Mouse (Mus musculus) megakaryocyte, embryonic 14.5 days (primary cell): Measurements from ENCODE around the gene Reln. TPM values are rescaled to one million over a fixed set of nuclear protein-coding genes. Genes with fewer than 3 reads are reported as not detected.

ENCODE experiments used
- H3K27me3 ChIP-seq: replicated peaks from 2 replicates; pipeline ENCODE3; 2012; ENCODE audit warnings: inconsistent platforms
- H3K36me3 ChIP-seq: replicated peaks from 2 replicates; pipeline ENCODE3; 2012; ENCODE audit warnings: low read length, inconsistent platforms, mixed read lengths
- H3K4me1 ChIP-seq: 2 replicates; pipeline ENCODE4 v1.6.1; 2012; ENCODE audit warnings: inconsistent platforms
- H3K4me3 ChIP-seq: replicated peaks from 2 replicates; pipeline ENCODE3; 2012; ENCODE audit warnings: moderate library complexity, mild to moderate bottlenecking, inconsistent platforms
- H3K9me3 ChIP-seq: 2 replicates; pipeline ENCODE4 v1.6.1; 2012; ENCODE audit warnings: inconsistent platforms
- FLI1 ChIP-seq: IDR thresholded peaks from 2 replicates; pipeline ENCODE4 v1.6.1; 2012; ENCODE audit warnings: low read length, inconsistent platforms, mixed read lengths
- GATA1 ChIP-seq: IDR thresholded peaks from 3 replicates; pipeline ENCODE4 v1.6.1; 2012; ENCODE audit warnings: mixed read lengths, low read length, inconsistent platforms, borderline replicate concordance
- polyA plus RNA-seq: library from polyadenylated mRNA; stranded (reverse); fragments of >175 nt; gene quantifications from 2 replicates; pipeline ENCODE4 v1.2.3, GENCODE M21; 2012; ENCODE audit warnings: low replicate concordance; ENCODE audit not compliant: insufficient read depth

The Reln gene
- polyA plus RNA-seq, 1 experiment, result 2.0 TPM

DNA sequence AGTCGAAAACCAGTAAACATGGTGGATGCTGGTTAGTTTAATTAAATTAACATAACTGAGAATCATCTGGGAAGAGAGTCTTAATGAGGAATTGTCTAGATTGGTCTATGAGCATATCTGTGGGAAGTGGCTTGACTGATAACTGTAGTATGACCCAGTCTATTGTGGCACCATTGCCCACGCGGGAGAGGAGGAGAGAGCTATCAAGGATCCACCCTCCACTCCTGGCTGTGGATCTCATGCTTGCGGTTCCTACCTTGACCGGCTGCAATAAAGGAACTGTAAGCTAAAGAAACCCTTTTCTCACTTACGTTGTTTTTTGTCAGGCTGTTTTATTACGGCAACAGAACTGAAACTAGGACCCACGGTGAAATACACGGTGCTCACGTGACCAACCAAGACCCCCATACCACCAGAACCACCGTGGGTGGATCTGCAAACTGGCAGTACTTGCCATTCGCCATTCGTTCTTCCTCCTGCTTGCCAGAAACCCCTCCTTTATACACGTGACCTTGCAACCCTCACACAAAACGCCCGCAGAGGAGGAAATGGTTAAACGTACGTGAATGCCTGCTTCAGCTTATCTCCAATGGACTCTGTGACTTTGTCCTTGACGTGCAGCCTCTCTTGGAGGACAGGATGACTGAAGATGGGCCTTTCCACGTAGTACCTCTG is 497.7 kb downstream of the Reln start:
- H3K4me3 ChIP-seq, result no peak overlapping the region
- no peaks in the 10 kb centered on the region for H3K36me3 ChIP-seq
- H3K9me3 ChIP-seq, result no peaks in the 10 kb centered on the region
- peaks cover 2% of the 10 kb centered on the region for H3K27me3 ChIP-seq
- H3K4me1 ChIP-seq, result 0 out of 2 replicates have a peak, but pooled peaks cover 4% of the 10 kb centered on the region
- TF ChIP-seq FLI1 (no peak), GATA1 (no peak)

DNA sequence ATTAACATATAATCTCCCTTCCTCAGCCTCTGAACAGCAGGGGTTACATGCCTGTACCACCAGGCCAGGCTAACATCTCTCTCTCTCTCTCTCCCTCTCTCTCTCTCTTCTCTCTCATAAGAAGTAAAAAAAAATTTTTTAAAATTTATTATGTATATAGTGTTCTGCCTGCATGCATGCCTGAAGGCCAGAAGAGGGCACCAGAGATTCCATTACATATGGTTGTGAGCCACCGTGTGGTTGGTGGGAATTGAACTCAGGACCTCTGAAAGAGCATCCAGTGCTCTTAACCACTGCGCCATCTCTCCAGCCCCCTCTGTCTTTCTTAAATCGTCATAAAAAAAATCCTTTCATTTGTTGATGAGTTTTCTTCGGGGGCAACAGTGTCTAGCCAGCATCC is 499.8 kb downstream of the Reln start:
- TF ChIP-seq GATA1, result no peak
- TF ChIP-seq FLI1, result no peak
- H3K4me1 ChIP-seq, result 0 out of 2 replicates have a peak, but pooled peaks cover 4% of the 10 kb centered on the region
- no peak overlapping the region for H3K4me3 ChIP-seq
- peaks cover 2% of the 10 kb centered on the region for H3K27me3 ChIP-seq
- no peaks in the 10 kb centered on the region for H3K9me3 ChIP-seq
- no peaks in the 10 kb centered on the region for H3K36me3 ChIP-seq

Other genes with a start within 250 kb of the Reln start
- gene Orc5, start 205.7 kb upstream of the Reln start, polyA plus RNA-seq, result 0.83 TPM in 1 of 2 replicates, not detected in the other